Mouse (Mus musculus): ENCODE results near the gene Speer4f2.
"Not testable (repeated sequence)": the region's sequence is repeated elsewhere in the genome, so short reads cannot be mapped to it uniquely, and the experiment has no call there.

The Speer4f2 gene

GRCm38 (mm10) chr5:17372880-17373279, at the start of gene Speer4f2:
Speer4f2 (plus strand) TSS chr5:17373180.
- in situ Hi-C loops (cut with MseI, MboI): not testable (repeated sequence)

DNA sequence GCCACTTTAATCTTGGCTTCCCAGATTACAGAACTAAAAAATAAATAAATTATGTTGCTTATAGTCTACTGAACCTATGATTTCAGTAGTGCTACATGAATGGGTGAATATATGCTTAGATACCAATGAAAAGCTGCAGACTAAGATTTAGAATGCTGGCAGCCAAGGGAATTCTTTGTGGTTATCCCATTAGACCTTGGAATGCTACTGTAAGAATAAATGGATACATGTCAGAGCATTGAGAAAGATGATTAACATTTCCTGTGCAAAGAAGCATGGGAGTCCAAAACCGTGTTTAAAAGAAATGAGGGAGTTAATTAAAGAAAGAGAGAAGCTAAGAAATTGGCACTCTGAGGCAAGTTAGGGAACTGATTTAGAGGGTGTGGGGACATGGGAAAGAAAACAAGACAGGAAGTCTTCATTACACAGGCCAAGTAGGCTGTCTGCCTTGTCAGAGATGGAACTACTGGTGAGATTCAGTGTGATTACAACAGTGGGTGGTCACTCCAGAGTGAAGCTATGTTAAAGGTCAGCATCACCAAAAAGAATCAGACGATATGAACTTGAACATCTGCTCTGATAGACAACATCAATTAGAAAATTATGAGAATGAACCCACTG, 43.9 kb upstream of the Speer4f2 start:
- in situ Hi-C loops (cut with MseI, MboI): no loop called here

DNA sequence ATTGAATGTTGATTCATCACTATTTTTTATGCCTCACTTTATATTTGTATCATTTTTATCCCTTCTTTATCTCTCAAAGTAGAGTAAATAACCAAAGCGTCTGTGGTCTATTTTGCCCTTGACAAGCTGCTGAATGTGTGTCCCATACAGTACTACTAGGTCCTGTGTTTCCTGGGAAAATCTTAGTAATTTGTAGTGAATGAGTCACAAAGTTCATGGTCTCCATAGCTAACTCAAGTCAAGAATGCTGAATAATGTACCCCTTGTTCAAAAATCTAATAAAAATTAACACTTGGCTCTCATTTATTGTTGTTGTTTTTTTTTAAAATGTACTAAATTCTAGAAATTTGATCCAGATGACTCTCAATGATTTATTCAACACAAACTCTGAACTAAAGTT, 38.1 kb upstream of the Speer4f2 start:
- in situ Hi-C loops (cut with MseI, MboI): no loop called here

GRCm38 (mm10) chr5:17345741-17346140, 27.2 kb upstream of the Speer4f2 start:
- in situ Hi-C loops (cut with MseI, MboI): not testable (repeated sequence)

DNA sequence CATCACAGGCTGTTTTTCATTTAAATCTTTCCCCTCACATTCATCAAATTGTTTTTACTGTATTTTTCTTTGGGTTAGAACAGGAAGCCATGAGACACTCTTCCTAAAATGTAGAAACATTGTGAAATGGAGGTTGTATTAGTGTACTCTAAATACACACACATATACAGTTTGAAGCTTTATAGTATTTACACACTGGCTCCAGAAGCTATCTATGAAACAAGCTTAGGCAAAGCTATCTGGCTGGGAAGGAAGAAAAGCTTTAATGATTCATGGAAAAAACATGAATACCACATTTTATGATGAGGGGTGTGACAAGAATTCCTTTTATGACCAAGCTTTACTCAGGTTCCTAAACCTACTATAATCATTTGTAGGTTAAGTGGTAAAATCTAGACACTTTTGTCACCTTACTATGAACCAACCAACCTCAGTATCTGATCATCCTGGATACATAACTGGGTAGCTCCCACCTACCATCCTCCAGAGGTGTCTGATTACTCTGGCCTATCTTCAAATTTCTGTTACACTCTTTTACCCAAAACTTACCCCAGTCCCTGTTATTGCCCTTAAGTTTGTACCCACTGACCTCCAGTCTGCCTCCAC, 13.5 kb upstream of the Speer4f2 start:
- in situ Hi-C loops (cut with MseI, MboI): no loop called here

- in situ Hi-C loops (cut with MseI, MboI): no loop called here
Measured at GRCm38 (mm10) chr5:17389926-17390325, 16.9 kb downstream of the Speer4f2 start.

DNA sequence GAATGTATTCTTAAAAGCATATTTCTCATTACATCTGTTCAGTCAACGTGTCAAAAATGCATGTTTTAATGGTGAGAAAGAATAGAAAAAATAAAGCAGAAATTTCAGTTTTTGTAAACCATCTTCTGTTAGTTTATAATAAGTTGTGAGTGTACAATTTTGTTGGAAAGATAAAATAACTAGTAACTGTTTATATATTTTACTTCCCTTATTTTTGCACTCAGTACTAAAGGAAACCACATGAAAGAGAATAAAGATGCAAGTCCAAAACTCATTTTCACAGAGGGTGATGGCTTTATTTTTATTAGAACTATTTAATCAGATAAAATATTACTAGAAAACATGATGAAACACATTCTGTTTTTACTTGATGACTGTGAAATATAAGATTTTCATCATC, 18.2 kb downstream of the Speer4f2 start:
- in situ Hi-C loops (cut with MseI, MboI): no loop called here

DNA sequence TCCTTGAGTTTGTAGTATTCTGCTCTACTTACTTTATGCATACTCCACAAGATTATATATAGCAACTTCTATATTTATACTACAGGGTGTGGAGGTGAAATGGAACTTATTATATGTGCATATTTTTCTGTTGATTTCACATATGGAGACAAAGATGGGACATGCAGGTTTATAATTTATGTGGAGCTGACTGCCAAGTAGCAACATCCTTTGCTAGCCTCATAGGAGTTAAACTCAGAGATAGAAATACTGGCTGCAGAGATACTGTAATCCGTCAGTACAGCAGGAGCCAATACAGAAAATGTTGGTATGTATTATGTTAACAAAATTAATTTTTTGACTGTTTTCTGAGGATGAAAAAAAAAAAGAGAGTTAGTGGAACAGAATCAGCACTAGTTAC, 27.6 kb downstream of the Speer4f2 start:
- in situ Hi-C loops (cut with MseI, MboI): no loop called here

DNA sequence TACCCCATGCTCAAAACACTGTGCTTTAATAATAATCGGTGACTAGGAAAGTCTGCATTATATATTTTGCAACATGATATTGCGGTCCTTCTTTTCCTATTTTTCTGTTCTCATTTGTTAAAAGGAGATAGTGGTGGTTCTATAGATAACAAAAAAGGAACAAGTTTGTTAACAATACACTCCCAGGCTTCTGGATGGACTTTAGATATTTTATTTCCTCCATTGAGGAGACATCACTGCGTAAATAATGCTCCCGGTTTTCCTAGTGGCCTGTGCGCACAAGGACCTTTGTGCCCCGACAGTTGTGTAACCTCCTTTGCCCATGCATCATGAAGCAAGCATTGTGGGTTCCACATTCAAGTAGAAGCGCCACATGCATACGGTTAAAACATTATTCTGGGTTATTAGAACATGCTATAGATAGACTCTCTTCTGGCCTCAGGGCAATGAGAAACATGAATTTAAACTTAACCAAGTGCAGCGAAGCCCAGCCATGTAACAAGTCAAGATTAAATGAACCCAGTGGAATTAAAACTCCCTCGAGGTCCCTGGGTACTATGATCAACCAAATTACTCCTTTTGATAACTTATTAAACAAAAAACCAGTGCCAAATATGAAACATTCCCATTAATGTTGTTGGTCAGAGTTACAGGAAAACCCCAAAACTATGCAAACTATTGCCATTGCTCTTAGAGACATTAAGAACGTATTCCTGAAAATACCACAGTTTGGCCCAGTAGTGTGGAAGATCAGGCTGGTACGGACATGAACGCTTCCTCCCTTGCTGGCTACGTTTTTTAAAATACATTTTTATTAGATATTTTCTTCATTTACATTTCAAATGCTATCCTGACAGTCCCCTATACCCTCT, 28.5 kb downstream of the Speer4f2 start:
- in situ Hi-C loops (cut with MseI, MboI): no loop called here

- in situ Hi-C loops (cut with MseI, MboI): no loop called here
Measured at GRCm38 (mm10) chr5:17402330-17403125, 29.5 kb downstream of the Speer4f2 start.

- in situ Hi-C loops (cut with MseI, MboI): no loop called here
Measured at GRCm38 (mm10) chr5:17403584-17403983, 30.6 kb downstream of the Speer4f2 start.

DNA sequence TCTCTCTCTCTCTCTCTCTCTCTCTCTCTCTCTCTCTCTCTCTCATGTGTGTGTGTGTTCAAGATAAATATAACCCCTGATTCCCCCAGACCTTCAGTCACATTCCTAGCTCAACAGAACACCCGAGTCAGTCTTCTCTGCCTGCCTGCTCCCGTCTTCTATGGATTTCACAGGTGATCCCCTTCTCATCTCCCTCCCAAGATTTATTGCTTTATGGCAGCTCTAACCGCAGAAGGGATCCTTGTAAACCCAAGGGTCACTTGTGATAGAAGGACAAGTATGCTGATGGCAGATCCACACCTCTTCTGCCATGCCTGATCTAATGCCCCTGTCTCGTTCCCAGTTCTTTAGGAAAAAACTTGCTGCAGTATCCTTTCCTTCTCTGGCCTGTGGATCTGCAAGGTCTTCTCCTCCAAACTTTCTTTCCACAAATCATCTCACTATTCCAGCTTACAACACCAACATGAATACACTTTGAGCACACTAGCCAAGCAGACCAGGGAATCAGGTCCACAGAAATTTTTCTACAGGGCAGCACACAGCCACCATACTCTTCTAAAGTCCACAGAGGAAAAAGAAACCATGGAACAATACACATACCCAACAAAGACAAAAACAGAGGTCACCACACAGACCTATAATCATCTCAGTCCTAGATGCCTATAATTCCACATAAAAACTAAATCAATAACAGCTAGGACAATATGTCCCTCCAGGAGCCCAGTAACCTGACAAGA, 36.1 kb downstream of the Speer4f2 start:
- in situ Hi-C loops (cut with MseI, MboI): no loop called here

DNA sequence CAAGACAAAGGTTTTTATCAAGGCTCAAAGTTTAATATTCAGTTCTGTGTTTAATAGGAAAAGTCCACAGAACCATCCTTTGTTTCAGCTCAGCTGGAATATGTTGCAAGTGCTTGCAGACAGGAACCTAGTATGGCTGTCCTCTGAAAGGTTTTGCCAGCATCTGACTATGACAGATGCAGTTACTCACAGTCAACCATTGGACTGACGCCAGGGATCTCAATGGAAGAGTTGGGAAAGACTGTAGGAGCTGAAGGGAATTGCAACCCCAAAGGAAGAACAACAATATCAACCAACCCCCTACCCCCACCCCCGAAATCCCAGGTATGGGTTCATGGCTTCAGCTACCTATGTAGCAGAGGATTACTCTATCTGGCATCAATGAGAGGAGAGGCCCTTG, 44.2 kb downstream of the Speer4f2 start:
- in situ Hi-C loops (cut with MseI, MboI): no loop called here

- in situ Hi-C loops (cut with MseI, MboI): no loop called here
Measured at GRCm38 (mm10) chr5:17419215-17419820, 46.3 kb downstream of the Speer4f2 start.

- in situ Hi-C loops (cut with MseI, MboI): no loop called here
Measured at GRCm38 (mm10) chr5:17419921-17420320, 46.9 kb downstream of the Speer4f2 start.

DNA sequence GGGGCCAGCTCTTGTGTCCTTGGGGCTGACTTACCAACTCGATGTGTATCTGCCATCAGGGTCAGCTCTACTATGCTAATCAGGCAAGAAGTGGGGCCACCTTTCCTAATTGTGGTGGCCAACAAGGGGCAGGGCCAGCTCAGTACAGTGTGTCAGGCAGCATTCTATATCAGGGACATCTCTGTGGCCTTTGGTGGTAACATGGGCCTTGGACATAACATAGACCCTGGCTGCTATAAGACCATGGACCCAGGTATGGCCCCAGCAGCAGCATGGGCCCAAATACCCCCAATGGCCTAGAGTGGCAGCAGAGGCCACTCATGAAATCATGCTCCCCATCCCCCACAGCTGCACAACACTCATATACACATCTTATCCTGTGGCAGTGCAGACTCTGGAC, 49.2 kb downstream of the Speer4f2 start:
- in situ Hi-C loops (cut with MseI, MboI): no loop called here

DNA sequence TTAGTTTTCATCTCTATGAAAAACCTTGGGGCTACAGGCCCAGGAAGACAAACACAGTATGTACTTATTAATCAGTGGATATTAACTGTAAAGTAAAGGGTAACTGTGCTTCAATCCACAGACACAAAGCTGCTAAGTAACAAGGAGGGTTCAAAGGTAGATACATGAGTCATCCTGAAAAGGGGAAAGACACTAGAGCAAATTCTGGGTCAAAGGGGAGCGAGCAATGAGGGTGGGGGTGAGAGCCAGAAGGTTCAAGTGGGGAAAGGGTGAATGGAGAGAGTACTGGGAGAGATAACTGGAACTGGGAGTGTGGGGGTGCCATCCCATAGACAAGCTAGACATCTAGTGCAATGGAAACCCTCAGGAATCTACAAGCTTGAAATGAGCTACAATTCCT, 54.0 kb downstream of the Speer4f2 start:
- in situ Hi-C loops (cut with MseI, MboI): no loop called here
